ENCODE assay signal across 27 mouse cellular contexts in genomic region chr3:90596810-90597209, GRCm38 (mm10). TPM values are rescaled to one million over a fixed set of nuclear protein-coding genes. Genes with fewer than 3 reads are reported as not detected.
"Had no signal": no experiment of that assay in that cellular context is flagged by ENCODE, and none has a peak within 500 bp of the region (broad histone marks: within the 10 kb centered on the region; RNA-seq: fewer than 3 reads in every experiment).

No protein-coding gene starts in this region.

- H3K9me3 ChIP-seq: midbrain, embryonic 10.5 days; midbrain, embryonic 12.5 days; neural tube, embryonic 15.5 days; stomach, embryonic 15.5 days had no signal

- H3K27ac ChIP-seq: midbrain, embryonic 10.5 days; midbrain, embryonic 12.5 days; neural tube, embryonic 13.5 days; neural tube, embryonic 15.5 days; stomach, embryonic 15.5 days; stomach, postnatal 0 days had no signal

- H3K27me3 ChIP-seq: midbrain, embryonic 12.5 days; neural tube, embryonic 13.5 days; neural tube, embryonic 15.5 days; stomach, embryonic 15.5 days had no signal

- H3K36me3 ChIP-seq: midbrain, embryonic 10.5 days; midbrain, embryonic 12.5 days; neural tube, embryonic 13.5 days; neural tube, embryonic 15.5 days; stomach, embryonic 15.5 days had no signal

- H3K4me1 ChIP-seq: midbrain, embryonic 12.5 days; neural tube, embryonic 13.5 days; neural tube, embryonic 15.5 days; stomach, embryonic 15.5 days had no signal

- H3K4me3 ChIP-seq: midbrain, embryonic 10.5 days; midbrain, embryonic 12.5 days; myocyte; neural tube, embryonic 13.5 days; neural tube, embryonic 15.5 days; stomach, embryonic 15.5 days had no signal

- DNase-seq: lung, adult 18-20 months; lung, embryonic 14.5 days; lung, postnatal 10 days; lung, postnatal 4 days; midbrain, embryonic 14.5 days; retina, postnatal 1 day; right cerebral cortex, adult 18-20 months; right cerebral cortex, postnatal 14 days; thymus, adult 2 months; thymus, postnatal 25 days; thymus, postnatal 4 days had no signal

RNA-seq across cellular contexts. Expression of gene Gm42674, which starts 4.9 kb away (rescaled TPM):
- total RNA-seq: megakaryocyte-erythroid progenitor cell, adult 5-6 weeks had no signal
- polyA plus RNA-seq: liver, embryonic 16.5 days; lung, embryonic 14.5 days; lung, embryonic 16.5 days; midbrain, embryonic 10.5 days; midbrain, embryonic 12.5 days; midbrain, embryonic 14.5 days; midbrain, embryonic 16.5 days; neural tube, embryonic 11.5 days; neural tube, embryonic 13.5 days; neural tube, embryonic 15.5 days; spleen, adult 2 months; stomach, embryonic 15.5 days; stomach, postnatal 0 days; testis, adult 2 months; thymus, adult 2 months had no signal

RNA-seq across cellular contexts. Expression of gene S100a4, which starts 6.8 kb away (rescaled TPM):
- polyA plus RNA-seq: midbrain, embryonic 16.5 days; neural tube, embryonic 11.5 days; neural tube, embryonic 13.5 days had no signal

RNA-seq across cellular contexts. Expression of gene S100a2, which starts 6.8 kb away (rescaled TPM):
- total RNA-seq: megakaryocyte, adult 5-6 weeks; megakaryocyte-erythroid progenitor cell, adult 5-6 weeks had no signal
- polyA plus RNA-seq: liver, embryonic 16.5 days; lung, embryonic 14.5 days; lung, embryonic 16.5 days; midbrain, embryonic 10.5 days; midbrain, embryonic 12.5 days; midbrain, embryonic 14.5 days; midbrain, embryonic 16.5 days; myocyte; neural tube, embryonic 11.5 days; neural tube, embryonic 13.5 days; neural tube, embryonic 15.5 days; spleen, adult 2 months; stomach, embryonic 15.5 days; testis, adult 2 months; thymus, adult 2 months; urinary bladder, adult 2 months had no signal

RNA-seq across cellular contexts. Expression of gene S100a5, which starts 11.5 kb away (rescaled TPM):
- total RNA-seq: megakaryocyte, adult 5-6 weeks; megakaryocyte-erythroid progenitor cell, adult 5-6 weeks had no signal
- polyA plus RNA-seq: liver, embryonic 16.5 days; lung, embryonic 14.5 days; lung, embryonic 16.5 days; midbrain, embryonic 10.5 days; midbrain, embryonic 12.5 days; midbrain, embryonic 14.5 days; midbrain, embryonic 16.5 days; neural tube, embryonic 11.5 days; neural tube, embryonic 13.5 days; neural tube, embryonic 15.5 days; spleen, adult 2 months; testis, adult 2 months; thymus, adult 2 months had no signal
